Mouse (Mus musculus) monocyte, adult 5-6 weeks (primary cell): ENCODE results near the gene Dgkd. TPM values are rescaled to one million over a fixed set of nuclear protein-coding genes. Genes with fewer than 3 reads are reported as not detected.

Experiments
- ATAC-seq: fragments of 153-309, 156-312 bp; replicated peaks from 2 replicates; pipeline ENCODE4 v1.8.0; 2017; ENCODE audit warnings: mild to moderate bottlenecking; ENCODE audit not compliant: low TSS enrichment, insufficient number of reproducible peaks, severe bottlenecking, poor library complexity, low FRiP score
- total RNA-seq: library from RNA; stranded (forward); fragments of 200-1000, 200-491, 200-594 nt; gene quantifications from 3 replicates; pipeline ENCODE4 v1.2.3, GENCODE M21; 2017

Gene Dgkd
- total RNA-seq, 1 experiment from 2014 or later, result 98.9 TPM

DNA sequence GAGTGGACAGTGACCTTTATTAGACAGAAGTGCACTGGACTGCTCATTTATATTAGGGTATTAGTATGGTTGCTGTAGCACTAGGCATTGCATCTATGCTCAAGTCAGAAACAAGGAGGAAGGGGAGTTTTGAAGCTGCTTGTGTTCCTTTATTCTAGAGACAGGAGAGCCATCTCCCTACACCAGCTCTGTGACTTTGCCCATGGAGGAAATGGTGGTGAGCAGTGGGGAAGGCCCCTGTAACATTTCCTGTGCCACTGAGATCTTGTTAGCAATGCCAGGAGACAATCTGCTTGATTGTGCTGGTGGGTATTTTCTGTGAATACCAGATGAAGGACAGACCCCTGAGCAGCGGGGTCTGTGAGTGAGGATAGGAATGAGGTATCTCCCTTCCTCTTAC lies 23.0 kb downstream of the Dgkd start:
- no peak for ATAC-seq

DNA sequence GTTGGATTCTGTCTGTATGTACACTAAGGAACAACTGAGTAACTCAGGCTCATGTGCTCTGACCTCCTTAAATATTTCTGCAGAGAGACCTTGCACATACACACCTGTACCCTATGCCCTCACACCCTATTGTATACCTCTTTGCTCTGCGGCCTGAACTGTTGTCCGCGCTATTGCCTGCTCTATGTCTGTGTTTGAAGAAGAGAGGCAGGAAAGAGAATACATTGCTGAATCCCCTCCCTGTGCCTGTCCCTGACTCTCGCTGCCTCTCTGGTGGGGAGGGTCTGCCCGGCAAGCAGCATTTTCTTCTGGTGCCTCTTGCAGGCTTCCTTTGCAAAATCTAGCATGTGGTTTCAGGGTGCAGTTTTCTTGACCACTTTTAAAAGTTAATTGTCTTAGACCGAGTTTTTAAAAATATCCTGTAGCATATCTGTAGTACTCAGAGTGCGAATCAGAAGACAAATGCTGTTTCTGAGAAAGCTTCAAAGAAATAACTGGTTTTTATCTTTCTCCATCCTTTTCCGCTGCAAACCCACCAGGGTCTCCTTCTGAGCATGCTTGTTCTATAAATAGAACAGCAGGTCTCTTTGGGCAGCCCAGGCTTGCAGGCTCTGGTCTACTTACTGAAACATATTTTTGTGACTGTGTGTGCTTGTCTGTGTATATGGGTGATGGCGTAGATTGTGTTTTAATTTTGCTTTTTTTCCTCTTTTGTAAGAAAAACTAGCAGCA lies 24.6 kb downstream of the Dgkd start:
- ATAC-seq, result no peak

DNA sequence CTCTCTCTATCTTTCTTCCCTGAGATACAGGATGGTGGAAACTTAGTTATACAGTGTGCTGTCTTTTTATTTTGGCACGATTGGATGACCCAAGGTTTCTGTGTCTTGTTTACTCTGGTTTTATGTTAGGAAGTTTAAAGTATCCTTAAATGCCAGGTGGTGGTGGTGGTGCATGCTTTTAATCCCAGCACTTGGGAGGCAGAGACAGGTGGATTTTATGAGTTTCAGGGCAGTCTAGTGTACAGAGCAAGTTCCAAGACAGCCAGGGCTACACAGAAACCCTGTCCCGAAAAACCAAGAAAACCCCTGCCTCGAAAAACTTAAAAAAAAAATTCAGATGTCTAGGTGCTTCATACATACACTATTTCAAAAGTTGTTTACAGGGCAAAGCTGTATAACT lies 25.9 kb downstream of the Dgkd start:
- ATAC-seq, result no peak

DNA sequence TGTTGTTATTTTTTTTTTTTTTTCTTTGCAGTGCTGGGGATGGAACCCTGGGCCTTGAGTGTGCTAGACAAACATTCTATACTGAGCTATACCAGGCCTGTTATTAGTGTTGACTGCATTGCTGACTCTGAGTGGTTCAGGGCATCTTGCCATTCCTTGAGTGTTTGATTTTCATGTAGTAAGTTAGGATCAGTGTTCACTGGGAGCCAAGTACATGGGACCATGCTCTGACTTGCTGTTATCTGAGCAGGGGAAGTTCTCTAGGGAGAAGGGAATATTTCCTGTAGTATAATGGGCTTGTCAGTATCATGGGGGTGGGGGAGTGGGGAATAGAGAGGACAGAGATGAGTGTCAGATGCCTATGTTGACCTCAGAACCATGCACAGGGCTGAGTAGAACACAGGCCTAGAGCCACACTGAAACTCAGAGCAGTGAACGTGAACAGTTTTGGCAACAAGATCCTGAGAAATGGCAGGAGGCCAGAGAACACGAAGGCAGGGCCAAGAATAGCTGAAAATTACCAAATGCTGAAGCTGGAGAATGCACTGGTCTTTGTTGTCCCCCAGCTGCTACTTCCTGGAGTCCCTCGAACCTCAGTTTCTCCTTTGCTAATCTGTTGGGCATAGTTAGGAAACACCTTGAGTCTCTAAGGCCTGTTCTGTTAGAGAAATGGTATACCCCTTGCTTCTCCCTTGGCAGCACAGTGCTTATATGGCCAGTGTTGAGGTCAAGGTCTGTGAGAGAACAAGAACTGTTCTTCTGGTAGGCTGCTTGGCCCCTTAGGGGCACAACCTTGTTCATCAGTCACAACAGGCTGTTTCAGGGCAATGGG lies 26.6 kb downstream of the Dgkd start:
- ATAC-seq, result no peak

DNA sequence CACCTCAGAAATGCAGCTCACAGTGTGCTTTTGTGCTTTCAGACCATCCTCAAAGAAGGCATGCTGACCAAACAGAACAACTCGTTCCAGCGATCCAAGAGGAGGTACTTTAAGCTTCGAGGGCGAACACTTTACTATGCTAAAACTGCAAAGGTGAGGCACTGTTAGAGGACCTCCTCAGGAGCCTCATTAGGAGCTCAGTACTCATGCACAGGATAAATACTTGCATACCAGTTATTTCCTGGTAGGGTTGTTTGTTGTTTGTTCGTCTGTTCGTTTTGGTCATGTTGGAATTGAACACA lies 27.2 kb downstream of the Dgkd start:
- no peak for ATAC-seq

DNA sequence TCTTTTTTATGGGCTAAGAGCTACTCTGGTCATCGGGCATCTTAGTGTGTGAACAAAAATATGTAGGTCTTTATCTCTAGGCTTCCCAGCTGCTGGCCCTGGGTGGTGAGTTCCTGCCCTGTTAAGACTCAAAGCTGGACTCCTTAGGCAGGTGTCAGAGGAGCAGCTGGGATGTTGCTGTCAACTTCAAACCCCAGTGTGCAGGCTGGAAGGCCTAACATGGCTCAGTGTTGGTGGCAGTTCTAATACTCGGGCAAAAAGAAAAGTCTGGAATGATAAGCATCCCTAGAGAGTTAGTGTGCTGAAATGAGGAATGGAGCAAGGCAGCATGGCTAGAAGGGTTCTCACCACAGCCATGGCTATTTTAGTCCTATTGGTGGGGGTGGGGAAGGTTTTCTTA lies 27.8 kb downstream of the Dgkd start:
- ATAC-seq, result no peak

DNA sequence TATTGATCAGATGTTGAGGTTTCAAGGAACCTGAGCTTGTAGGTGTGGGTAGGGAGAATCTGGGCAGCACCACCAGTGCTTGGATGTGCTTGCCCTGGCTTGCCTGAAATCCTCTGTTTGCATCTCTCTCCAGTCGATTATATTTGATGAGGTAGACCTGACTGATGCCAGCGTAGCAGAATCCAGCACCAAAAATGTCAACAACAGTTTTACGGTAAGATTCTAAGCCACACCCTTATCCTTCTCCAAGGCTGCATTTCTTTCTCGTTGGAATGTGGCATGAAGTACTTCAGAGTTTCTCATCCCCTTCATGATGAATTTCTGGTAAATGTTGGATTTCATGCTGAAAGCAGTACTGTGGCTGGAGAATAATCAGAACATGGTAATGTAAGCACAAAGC lies 28.6 kb downstream of the Dgkd start:
- ATAC-seq, result no peak

DNA sequence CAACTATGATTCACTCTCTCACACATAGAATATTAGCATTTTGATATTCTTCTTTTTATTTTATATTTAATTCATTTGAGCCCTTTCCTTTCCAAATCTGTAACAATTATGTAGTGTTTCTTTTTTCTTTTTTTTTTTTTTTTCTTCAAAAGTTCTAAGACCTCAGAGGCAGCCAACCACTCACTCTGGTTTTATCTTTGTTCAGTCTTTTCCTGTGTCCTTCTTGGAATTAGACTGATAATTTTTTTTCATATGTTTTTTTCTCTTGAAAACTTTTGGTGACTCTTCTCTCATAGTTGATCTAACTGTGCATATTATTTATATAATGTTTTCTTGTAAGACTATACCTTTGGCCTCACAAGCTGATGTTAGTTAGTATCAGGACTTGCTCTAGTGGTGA lies 29.5 kb downstream of the Dgkd start:
- no peak for ATAC-seq

DNA sequence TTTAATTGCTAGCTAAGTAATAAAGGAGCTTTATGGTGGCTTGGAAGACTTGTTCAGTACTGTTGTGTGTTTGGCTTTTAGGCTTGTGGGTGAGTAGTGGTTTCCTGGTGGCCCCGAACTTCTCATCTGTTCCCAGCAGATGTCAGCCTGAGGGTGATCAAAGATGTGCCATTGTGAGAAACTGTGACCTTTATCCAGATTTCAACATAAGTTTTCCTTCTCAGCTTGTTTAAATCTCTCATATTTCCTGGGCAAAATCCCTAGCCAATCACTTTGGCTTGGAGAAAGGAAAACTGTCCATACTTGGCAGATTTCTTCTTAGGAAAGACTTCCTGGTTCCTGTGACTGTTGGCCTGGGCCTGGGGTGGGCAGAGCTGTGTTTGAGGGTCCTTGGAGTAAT lies 37.9 kb downstream of the Dgkd start:
- no peak for ATAC-seq

DNA sequence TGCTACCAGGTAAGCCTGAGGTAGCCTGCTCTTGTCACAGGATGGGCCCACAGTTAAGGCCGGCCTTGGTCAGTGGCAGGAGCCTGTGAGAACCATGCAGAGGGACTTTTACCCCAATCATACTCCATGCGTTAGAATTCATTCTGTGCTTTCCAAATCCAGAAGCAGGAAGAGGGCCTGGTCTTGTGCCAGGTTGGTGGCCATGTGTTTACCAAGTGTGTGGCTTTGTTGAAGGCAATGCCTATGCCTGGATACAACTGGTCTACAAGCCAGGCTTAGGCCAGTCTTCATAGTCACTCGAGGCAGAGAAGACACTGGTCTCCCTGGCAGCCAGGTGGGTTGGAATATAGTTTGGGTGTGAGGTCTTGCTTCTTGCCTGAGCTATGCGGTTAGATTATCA lies 38.5 kb downstream of the Dgkd start:
- 0 out of 2 replicates have a peak, but pooled peaks have one; percentile 27 for ATAC-seq

DNA sequence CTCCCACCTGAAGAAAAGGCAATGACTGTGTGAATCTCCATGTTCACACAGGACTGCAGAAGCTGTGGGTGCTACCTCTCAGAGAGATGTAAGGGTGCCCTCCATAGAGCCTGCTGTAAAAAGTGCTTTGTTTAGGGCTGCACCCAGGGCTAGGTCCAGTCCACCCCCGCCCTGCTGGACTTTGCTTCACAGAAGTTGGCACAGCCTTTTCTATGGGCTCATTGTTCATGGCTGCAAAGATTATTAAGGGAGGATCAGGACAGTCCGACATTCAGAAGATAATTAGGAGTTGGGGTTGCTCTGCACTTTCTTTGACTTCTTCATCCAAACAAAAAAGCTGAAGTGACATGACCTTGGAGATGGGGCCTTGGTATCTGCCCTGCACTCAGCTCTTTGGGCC lies 39.4 kb downstream of the Dgkd start:
- no peak for ATAC-seq

DNA sequence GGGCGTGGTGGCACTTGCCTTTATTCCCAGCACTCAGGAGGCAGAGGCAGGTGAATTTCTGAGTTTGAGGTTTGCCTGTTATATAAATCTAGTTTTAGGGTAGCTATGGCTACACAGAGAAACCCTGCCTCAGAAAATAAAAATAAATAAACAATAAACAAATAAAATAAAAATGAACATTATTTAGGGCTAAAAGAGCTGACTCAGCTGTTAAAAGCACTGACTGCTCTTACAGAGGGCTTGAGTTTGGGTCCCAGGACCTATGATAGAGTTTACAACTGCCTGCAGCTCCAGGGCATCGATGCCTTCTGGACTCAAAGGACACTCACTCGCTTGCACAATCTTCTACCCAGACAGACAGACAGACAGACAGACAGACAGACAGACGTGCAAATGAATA lies 40.3 kb downstream of the Dgkd start:
- ATAC-seq, result no peak

DNA sequence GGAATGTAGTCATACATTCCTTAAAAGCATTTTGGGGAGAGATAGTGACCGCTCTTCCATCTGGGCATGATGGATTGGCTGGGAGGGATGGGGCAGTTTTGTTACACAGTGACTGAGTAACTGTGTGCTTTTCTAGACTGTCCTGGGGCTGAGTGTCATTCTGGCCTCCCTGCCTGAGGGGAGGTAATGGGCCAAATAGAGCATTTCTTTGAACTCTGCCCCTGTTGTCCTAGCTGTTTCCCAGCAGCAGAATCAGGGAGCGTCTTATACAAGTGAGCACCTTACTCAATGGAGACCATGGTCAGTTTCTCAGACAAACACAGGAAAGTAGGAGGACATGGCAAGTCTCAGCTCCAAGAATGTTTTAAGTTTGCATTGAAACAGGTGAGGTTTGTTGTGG lies 43.8 kb downstream of the Dgkd start:
- ATAC-seq, result no peak

DNA sequence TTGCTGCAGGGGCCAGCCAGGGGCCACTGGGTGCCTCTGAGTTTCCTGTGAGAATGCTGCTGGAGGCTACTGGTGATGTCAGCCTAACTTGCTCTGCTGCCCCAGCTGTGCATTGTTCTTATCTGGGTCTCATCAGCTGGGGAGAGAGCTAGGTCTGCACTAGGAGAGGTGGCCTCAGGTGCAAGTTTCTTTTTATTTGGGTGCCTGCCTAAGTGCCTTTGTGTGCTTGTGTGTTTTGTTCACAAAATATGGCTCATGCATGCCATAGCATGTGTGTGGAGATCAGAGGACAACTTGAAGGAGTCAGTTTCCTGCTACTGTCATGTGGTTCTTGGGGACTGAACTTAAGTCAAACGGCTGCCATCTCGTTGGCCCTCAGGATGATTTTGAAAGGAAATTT lies 46.6 kb downstream of the Dgkd start:
- ATAC-seq, result no peak; the same call in 1 of the 2 replicates

DNA sequence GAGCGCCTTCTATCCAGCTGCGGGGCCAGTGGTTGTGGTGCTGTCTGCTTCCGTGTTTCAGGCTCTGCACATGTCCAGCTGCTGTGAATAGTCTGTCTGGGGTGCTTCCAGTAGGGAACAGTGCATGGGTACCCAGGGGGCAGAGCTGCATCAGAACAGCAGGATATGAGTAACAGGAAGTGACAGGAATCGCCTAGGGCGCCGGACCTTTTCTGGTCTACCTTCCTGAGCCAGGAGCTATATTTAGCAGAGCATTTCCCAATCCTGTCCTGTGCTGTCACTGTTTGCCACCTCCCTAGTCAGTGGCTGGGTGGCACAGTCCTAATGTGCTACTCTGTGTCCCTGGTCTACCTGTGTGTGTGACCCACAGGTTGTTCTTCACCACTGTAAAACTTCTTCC lies 47.9 kb downstream of the Dgkd start:
- peak; percentile 76 for ATAC-seq

DNA sequence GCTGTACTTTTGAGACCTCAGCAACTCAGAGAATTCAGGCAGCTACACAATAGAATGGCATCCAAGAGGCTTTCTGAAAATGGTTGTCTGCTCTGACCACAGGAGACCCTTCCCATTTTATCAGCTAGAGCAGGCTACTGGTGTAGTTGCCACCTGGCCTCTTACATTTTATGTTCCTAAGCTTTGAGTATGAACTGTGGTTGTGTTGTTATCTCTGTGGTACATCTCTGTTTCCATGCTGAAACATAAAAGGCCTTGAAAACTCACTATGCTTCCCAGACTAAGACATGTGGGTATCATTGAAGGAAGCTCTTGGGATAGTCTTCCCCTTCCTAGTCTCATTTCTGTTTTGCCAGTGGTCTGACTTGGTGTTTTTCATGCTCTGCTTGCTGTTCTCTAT lies 49.1 kb downstream of the Dgkd start:
- ATAC-seq, result no peak

DNA sequence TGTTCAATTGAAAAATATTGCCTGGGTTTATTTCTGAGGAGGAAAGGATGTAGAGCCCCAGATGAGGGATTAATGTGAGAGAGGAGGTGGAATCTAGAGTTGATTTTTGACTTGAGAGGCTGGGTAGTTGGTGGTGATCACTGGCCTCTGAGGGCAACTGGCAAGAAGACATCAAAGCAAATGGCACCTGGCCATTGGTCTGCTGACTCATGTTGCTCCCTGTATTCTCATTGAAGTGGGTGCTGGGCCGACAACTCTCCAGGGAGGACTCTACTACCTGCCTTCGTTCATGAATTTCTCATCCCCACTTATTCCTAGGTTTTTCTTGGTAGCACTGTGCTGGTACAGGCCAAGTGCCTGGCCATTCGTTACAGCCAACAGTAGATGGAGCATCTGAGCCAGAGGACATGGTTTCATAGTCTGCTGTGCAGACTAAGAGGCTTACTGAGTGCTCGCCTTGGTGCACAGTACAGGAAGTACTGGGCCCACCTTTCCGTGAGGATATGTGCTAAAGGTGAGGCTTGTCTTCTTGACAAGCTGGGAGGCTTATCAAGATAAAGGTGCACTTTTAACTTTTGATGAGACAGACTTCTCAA lies 53.4 kb downstream of the Dgkd start:
- no peak for ATAC-seq

DNA sequence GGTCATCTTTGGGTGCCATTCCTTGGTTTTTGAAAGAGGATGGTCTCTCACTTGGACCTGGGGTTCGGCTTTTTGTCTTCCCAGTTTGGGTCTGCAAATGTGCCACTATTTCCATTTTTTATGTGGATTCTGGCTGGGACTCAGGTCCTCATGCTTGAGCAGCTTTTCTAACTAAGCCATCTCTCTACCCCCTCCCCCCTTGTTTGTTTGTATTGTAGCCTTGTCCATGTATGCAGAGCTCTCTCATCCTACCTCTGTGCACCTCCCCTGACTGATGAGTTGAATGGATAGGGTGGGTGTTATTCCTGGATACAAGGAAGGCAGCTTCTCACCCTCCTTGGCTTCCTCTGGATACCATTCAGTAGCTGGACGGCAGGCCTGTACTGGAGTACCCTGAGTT lies 54.9 kb downstream of the Dgkd start:
- no peak for ATAC-seq

DNA sequence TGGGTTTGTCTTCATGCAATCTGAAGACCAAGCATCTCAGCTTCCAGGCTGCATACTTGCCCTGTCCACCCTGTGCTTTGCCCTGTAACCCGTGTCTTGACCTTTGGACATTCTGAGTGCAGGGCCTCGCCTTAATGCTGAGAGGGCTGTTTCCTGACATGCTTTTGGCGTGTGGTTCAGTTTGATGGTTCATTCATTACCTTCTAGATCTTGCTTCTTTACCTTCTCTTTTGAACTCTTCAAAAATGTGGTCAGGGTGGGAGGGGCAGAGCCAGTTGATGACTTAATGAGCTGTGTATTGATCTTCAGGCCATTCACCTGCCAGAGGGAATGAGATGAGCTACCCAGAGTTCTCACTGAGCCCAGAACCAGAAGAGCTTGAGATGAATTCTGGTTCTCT lies 55.6 kb downstream of the Dgkd start:
- ATAC-seq, result no peak

DNA sequence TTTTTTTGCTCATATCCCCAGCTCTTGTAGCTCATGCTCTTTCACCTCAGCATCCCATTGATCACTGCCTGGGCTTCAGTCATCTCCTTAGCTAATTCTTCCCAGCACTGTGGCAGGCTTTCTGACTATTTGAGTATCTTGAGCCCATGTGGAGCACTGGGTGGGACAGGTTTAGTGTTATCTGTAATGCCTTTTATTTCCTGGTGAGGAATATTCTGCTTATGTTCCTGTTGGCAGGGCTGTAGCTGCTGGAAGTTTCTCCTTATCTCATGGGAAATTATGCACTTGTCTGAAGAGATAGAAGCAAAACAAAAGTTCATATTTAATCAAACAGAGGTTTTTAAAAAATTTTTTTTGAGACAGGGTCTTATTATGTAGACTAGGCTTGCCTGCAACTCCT lies 56.5 kb downstream of the Dgkd start:
- ATAC-seq, result no peak
